Mouse (Mus musculus): ENCODE results near the gene Noc3l. TPM values are rescaled to one million over a fixed set of nuclear protein-coding genes. Genes with fewer than 3 reads are reported as not detected.

Noc3l gene
- polyA plus RNA-seq, 1 experiment from 2014 or later, result 6.6 TPM

DNA sequence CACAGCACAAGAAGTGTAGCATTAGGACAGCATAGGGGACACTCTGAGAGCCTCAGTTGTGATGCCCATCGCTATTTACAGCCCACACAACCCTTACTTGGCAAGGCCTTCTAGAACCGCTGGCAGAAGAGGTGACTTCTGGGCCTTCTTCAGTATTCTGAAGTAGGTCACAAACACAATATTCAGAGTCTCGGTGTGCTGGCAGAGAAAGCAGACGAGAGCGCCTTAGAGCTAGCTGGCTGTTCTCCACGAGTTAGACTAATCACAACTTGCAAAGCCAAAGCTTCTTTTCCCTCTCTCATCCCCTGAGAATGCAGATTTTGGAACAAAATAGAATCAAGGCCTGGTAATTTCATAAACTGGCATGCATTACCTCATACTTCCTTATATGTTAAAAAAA, 20.2 kb downstream of the Noc3l start:
- WGBS, result 96% methylated on average over 6 of the region's 6 CpGs
- no peaks in the 10 kb centered on the region for H3K9me3 ChIP-seq
- no peak overlapping the region for H3K4me3 ChIP-seq (replicated peaks)
- H3K9ac ChIP-seq (replicated peaks), result no peak overlapping the region
- H3K27me3 ChIP-seq, result no peaks in the 10 kb centered on the region
- H3K4me1 ChIP-seq (replicated peaks), result no peaks in the 10 kb centered on the region
- ATAC-seq, result no peak
- no peak overlapping the region for H3K4me2 ChIP-seq (replicated peaks)
- no peak overlapping the region for H3K27ac ChIP-seq
- H3K36me3 ChIP-seq, result peaks cover 87% of the 10 kb centered on the region

DNA sequence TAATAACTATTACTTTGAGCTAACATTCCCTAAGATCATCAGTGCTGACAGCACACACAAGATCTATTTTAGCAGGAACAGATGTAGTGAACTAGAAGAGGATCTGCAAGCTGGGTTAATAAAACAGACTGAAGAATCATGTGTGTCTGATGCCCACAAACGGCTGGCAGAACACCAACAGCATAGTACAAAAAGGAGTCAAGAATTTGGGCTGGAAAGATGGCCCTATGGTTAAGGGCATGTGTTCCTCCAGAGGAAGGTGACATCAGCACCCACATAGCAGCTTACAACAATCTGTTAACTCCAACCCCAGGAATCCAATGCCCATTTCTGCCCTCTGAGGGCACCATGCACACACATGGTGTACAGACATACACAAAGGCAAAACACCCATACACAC, 20.7 kb downstream of the Noc3l start:
- no peaks in the 10 kb centered on the region for H3K9me3 ChIP-seq
- no peak overlapping the region for H3K4me2 ChIP-seq (replicated peaks)
- no peak overlapping the region for H3K9ac ChIP-seq (replicated peaks)
- ATAC-seq, result no peak
- WGBS, result 100% methylated on average over 1 of the region's 1 CpGs
- peaks cover 87% of the 10 kb centered on the region for H3K36me3 ChIP-seq
- H3K4me1 ChIP-seq (replicated peaks), result no peaks in the 10 kb centered on the region
- H3K27ac ChIP-seq, result no peak overlapping the region
- no peaks in the 10 kb centered on the region for H3K27me3 ChIP-seq
- no peak overlapping the region for H3K4me3 ChIP-seq (replicated peaks)

DNA sequence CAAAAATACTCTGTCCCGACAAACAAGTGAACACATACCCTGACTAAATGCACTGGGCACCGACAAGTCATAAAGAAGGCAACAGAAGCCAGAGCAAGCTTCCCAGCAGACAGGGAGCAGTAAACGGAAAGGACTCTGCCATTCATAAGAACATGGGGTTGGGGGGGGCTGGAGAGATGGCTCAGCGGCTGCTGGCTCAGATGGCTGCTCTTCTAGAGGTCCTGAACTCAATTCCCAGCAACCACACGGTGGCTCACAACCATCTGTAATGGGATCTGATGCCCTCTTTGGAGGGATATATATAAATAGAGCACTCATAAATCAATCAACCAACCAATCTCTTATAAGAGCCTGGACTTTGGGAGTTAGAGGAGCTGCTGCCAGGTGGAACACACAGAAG, 22.5 kb downstream of the Noc3l start:
- Histone ChIP-seq H3K27me3 (no peaks in the 10 kb centered on the region), H3K27ac (no peak overlapping the region), H3K4me3 (replicated peaks) (no peak overlapping the region), H3K4me1 (replicated peaks) (no peaks in the 10 kb centered on the region), H3K36me3 (peaks cover 84% of the 10 kb centered on the region), H3K4me2 (replicated peaks) (no peak overlapping the region), H3K9ac (replicated peaks) (no peak overlapping the region), H3K9me3 (no peaks in the 10 kb centered on the region)
- ATAC-seq, result no peak
- WGBS, result 90% methylated on average over 5 of the region's 5 CpGs

DNA sequence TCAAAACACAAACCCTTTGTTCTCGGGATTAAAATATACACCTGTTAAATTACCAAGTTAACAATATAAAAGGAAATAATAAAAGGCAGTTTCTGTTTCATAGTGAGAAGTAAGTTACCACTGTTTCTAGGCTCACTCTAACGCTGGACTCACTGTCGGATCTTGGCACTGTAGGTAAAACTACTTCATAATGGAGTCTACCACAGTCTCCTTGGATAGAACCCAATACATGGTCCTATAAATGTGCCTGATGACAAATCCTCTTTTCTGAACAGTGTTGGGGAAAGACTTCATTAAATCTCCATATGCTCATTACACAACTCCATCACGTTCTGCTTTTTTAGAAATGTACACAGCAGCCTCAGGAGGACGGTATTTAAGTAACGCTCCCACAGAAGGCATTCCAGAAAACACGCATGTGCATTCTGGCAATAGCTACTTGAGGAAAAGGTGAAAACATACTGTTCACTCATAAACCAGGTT, 25.4 kb downstream of the Noc3l start:
- H3K4me1 ChIP-seq (replicated peaks), result no peaks in the 10 kb centered on the region
- H3K27ac ChIP-seq, result no peak overlapping the region
- no peaks in the 10 kb centered on the region for H3K9me3 ChIP-seq
- ATAC-seq, result no peak
- no peak overlapping the region for H3K4me2 ChIP-seq (replicated peaks)
- no peaks in the 10 kb centered on the region for H3K27me3 ChIP-seq
- no peak overlapping the region for H3K4me3 ChIP-seq (replicated peaks)
- H3K9ac ChIP-seq (replicated peaks), result no peak overlapping the region
- WGBS, result 95% methylated on average over 7 of the region's 7 CpGs
- peaks cover 89% of the 10 kb centered on the region for H3K36me3 ChIP-seq

DNA sequence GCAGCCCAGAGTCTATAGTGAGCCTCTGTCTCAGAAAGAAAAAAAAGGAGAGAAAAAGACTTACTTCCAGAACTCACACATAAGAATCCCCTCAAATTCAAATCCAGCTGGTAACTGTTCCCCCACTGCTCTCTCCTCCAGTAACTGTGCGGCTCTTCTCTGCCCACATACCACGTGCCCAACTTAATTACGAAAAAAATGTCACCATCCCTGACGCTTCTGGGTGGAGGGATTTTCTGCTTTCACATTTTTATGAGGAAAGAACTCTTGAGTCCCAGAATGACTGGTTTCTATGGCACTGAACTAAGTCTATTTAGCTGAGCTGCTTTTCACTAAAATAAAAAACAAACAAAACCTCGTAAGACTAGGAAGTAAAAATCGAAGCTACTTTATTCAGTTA, 31.3 kb downstream of the Noc3l start:
- peaks cover 43% of the 10 kb centered on the region for H3K36me3 ChIP-seq
- 94% methylated on average over 6 of the region's 6 CpGs for WGBS

DNA sequence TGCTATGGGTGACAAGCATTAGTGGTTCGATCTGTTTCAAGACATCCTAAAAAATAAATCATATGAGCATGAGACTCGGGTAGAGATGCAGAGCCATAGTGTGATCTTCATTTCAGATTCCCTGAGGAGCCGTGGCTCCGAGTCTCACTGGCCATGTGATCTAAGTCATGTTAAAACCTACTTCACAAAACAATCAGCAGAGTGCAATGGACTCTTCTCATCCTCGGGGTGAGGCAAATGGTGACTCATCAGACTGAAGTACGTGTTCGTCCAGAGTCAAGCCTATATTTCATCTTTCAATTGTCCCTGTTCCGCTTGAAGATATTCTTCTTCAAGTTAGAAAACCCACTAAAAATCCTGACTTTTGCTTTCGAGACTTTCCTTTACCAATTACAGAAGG, 35.5 kb downstream of the Noc3l start:
- H3K27ac ChIP-seq, result no peak overlapping the region
- no peaks in the 10 kb centered on the region for H3K9me3 ChIP-seq
- no peak for ATAC-seq
- no peaks in the 10 kb centered on the region for H3K27me3 ChIP-seq
- no peak overlapping the region for H3K4me2 ChIP-seq (replicated peaks)
- no peaks in the 10 kb centered on the region for H3K4me1 ChIP-seq (replicated peaks)
- H3K9ac ChIP-seq (replicated peaks), result no peak overlapping the region
- H3K36me3 ChIP-seq, result peaks cover 10% of the 10 kb centered on the region
- no peak overlapping the region for H3K4me3 ChIP-seq (replicated peaks)
- WGBS, result 94% methylated on average over 9 of the region's 9 CpGs

More for the DNA sequence above, 31.3 kb downstream of the Noc3l start:
- H3K4me3 ChIP-seq (replicated peaks), result no peak overlapping the region
- H3K4me1 ChIP-seq (replicated peaks), result no peaks in the 10 kb centered on the region
- no peaks in the 10 kb centered on the region for H3K27me3 ChIP-seq
- no peak overlapping the region for H3K9ac ChIP-seq (replicated peaks)
- H3K27ac ChIP-seq, result no peak overlapping the region
- no peak overlapping the region for H3K4me2 ChIP-seq (replicated peaks)
- no peak for ATAC-seq
- H3K9me3 ChIP-seq, result no peaks in the 10 kb centered on the region

DNA sequence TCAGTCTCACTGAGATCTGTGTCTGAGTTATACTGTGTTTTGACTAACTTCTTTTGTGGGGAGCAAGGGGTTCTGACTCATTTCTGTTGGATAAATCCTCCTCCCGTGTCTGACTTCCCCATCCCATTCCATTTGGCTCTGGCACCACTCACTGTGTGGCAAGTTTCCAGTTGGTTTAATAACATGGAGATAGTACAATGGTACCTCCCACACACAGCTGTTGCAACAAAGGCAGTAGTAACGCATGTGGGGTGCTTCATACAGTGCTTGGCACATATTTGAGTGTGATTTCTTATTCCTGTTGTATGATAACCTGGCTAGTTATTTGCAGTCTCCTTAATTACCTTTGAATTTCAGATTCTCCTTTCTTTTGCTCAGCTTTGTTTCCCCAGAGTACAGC, 40.2 kb downstream of the Noc3l start:
- WGBS, result 73% methylated on average over 2 of the region's 2 CpGs
- H3K27ac ChIP-seq, result no peak overlapping the region
- no peak overlapping the region for H3K9ac ChIP-seq (replicated peaks)
- ATAC-seq, result no peak
- H3K36me3 ChIP-seq, result peaks cover 6% of the 10 kb centered on the region; the same call in 1 of the 2 replicates
- H3K4me2 ChIP-seq (replicated peaks), result no peak overlapping the region
- no peak overlapping the region for H3K4me3 ChIP-seq (replicated peaks)
- H3K9me3 ChIP-seq, result no peaks in the 10 kb centered on the region
- H3K4me1 ChIP-seq (replicated peaks), result no peaks in the 10 kb centered on the region
- H3K27me3 ChIP-seq, result no peaks in the 10 kb centered on the region

DNA sequence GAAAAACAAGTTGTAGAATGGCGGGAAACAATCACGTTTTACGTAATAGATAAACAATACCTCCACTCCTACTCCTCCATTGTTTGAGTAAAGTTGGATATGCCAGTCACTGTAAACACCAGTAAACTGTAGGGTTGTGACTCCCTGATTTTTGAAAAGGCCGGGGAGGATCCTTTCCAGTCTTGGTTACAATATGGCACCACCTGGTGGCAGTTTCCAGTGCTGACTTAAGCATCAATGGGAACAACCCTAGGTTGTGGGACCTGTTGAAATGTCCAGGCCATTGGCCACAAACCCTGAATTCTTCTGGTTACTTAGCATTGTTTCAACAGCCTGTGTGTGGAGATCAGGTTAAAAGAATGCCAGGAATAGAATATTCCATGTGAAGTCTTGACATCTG, 43.5 kb downstream of the Noc3l start:
- ATAC-seq, result no peak
- H3K4me2 ChIP-seq (replicated peaks), result no peak overlapping the region
- H3K9ac ChIP-seq (replicated peaks), result no peak overlapping the region
- H3K4me3 ChIP-seq (replicated peaks), result no peak overlapping the region
- no peaks in the 10 kb centered on the region for H3K27me3 ChIP-seq
- 64% methylated on average over 4 of the region's 4 CpGs for WGBS
- H3K4me1 ChIP-seq (replicated peaks), result no peaks in the 10 kb centered on the region
- H3K9me3 ChIP-seq, result no peaks in the 10 kb centered on the region
- no peak overlapping the region for H3K27ac ChIP-seq
- no peaks in the 10 kb centered on the region for H3K36me3 ChIP-seq

DNA sequence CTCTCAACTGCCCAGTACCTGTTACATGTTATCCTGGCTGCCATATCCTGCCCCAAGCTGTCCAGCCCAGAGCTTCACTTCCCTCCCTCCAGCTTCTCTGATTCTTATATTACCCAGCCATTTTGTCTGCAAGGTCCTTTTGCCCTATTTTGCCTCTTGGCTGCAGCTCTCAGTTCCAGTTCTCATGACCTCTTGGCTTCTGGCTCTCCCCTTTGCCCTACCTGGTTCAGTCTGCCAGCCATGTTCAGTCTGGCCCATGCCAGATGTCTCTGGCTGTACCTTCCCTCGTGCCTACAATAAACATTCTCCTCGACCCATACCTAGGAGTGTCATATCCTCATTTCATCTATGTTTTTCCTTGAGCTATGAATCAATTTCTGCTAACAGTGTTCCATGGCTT, 52.7 kb downstream of the Noc3l start:
- no peaks in the 10 kb centered on the region for H3K4me1 ChIP-seq (replicated peaks)
- no peaks in the 10 kb centered on the region for H3K27me3 ChIP-seq
- no peaks in the 10 kb centered on the region for H3K9me3 ChIP-seq
- 97% methylated on average over 2 of the region's 2 CpGs for WGBS
- H3K4me2 ChIP-seq (replicated peaks), result no peak overlapping the region
- no peaks in the 10 kb centered on the region for H3K36me3 ChIP-seq
- no peak overlapping the region for H3K4me3 ChIP-seq (replicated peaks)
- no peak overlapping the region for H3K9ac ChIP-seq (replicated peaks)
- no peak overlapping the region for H3K27ac ChIP-seq
- ATAC-seq, result no peak

DNA sequence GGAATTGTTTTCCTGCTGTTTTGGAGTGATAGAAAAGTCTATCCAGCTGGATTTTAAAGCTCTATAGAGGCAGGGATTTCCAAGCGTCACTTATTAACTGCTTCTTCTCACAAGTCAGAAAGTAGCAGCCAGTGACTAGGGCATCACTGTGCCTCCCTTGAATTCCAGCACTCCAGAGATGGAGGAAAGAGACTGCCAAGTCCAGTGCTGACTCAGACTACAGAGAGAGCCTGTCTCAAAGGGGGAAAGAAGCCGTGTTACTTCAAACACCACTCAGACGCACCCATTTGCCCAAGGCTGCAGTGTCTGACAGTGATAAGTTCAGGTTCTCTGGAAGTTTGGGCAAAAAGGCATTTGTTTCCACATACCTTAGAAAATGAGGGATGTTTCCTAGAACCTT, 58.6 kb downstream of the Noc3l start:
- no peaks in the 10 kb centered on the region for H3K36me3 ChIP-seq
- H3K27me3 ChIP-seq, result no peaks in the 10 kb centered on the region
- no peak overlapping the region for H3K4me2 ChIP-seq (replicated peaks)
- 0 out of 2 replicates have a peak, but pooled peaks cover 3% of the 10 kb centered on the region for H3K4me1 ChIP-seq (replicated peaks)
- no peak overlapping the region for H3K9ac ChIP-seq (replicated peaks)
- H3K4me3 ChIP-seq (replicated peaks), result no peak overlapping the region
- no peaks in the 10 kb centered on the region for H3K9me3 ChIP-seq
- WGBS, result 90% methylated on average over 3 of the region's 3 CpGs
- no peak overlapping the region for H3K27ac ChIP-seq
- no peak for ATAC-seq

DNA sequence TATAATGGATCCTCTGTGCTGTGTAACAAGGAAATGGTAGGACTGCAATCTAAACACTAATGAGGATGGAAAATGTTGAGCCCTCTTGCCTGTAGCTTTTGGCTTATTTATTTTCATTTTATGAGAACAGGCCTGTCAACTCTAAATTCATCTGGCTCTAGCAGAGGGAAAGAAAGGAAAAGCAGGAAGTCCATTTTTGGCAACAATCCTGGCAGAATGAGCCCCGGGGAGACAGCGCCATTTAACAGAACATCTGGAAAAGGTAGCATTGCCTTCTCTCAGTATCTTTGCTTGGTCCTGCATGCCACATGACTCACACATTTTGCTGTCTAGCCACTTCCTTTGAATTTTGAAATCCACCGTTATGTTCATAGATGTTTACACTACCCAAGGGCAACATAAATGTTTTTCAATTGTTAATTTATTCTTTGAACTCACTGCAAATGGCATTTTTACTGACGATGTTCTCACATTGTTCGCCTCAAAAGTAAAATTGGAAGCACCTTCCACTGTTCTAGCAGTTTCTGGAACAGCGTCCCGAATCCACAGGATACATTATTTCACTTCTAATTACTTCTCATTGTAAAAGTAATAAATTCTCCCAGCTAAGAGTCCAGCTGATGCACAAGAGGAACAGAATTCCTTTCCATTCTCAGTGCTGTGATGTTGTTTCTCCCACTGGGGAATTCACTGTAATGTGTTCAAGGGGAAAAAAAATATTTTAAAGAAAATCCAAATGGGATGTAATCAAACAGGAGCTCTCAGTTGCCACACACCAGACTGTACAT, 60.2 kb downstream of the Noc3l start:
- Histone ChIP-seq H3K27me3 (no peaks in the 10 kb centered on the region), H3K4me3 (replicated peaks) (no peak overlapping the region), H3K36me3 (no peaks in the 10 kb centered on the region), H3K4me2 (replicated peaks) (no peak overlapping the region), H3K27ac (no peak overlapping the region), H3K9me3 (no peaks in the 10 kb centered on the region), H3K9ac (replicated peaks) (no peak overlapping the region), H3K4me1 (replicated peaks) (0 out of 2 replicates have a peak, but pooled peaks cover 3% of the 10 kb centered on the region)
- no peak for ATAC-seq
- 93% methylated on average over 7 of the region's 7 CpGs for WGBS

DNA sequence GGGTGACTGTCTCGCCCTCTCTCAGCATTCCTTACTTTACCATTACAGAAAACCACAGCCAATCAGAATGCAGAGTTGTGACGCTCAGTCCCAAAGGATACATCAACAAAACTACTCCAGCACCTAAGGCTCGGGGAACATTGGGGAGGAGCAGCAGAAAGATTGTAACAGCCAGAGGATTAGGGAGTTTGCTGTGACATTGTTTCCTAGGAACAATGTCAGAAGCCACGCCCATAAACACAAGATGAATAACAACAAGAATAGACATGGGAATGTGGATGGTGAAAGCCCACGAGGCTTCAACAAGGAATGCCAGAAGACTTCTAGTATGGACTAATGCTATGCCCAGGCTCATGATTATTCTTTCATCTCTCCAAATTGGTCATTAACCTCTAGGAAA, 61.0 kb downstream of the Noc3l start:
- WGBS, result 52% methylated on average over 5 of the region's 5 CpGs
- Histone ChIP-seq H3K4me1 (replicated peaks) (0 out of 2 replicates have a peak, but pooled peaks cover 3% of the 10 kb centered on the region), H3K36me3 (no peaks in the 10 kb centered on the region), H3K27me3 (no peaks in the 10 kb centered on the region), H3K27ac (no peak overlapping the region), H3K4me3 (replicated peaks) (no peak overlapping the region), H3K4me2 (replicated peaks) (no peak overlapping the region), H3K9me3 (no peaks in the 10 kb centered on the region), H3K9ac (replicated peaks) (no peak overlapping the region)
- no peak for ATAC-seq

DNA sequence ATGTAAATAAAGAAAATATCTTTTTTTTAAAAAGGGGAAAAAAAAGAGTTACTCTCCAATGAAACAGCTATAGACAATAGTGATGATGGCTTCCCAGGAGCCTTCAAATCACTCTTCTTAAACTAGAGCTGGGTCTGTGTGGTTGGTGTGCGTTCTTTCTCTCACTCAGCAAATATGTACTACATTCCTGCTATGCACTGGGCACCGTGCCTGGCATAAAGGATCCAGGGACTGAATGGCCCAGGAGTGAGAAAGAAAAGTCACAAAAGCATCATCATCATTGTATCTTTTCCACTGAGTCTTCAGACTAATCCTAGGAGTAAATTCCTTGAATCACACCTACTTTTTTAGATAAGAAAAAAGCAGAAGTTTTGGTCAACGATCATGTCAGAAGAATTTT, 61.9 kb downstream of the Noc3l start:
- 86% methylated on average over 3 of the region's 3 CpGs for WGBS
- H3K4me2 ChIP-seq (replicated peaks), result no peak overlapping the region
- ATAC-seq, result no peak

More for the DNA sequence above, 61.9 kb downstream of the Noc3l start:
- Histone ChIP-seq H3K27me3 (no peaks in the 10 kb centered on the region), H3K9ac (replicated peaks) (no peak overlapping the region), H3K27ac (no peak overlapping the region), H3K4me1 (replicated peaks) (0 out of 2 replicates have a peak, but pooled peaks cover 3% of the 10 kb centered on the region), H3K4me3 (replicated peaks) (no peak overlapping the region), H3K36me3 (no peaks in the 10 kb centered on the region), H3K9me3 (no peaks in the 10 kb centered on the region)
